Mouse (Mus musculus) embryonic facial prominence, embryonic 11.5 days (tissue): Measurements from ENCODE around the gene Dtx1. TPM values are rescaled to one million over a fixed set of nuclear protein-coding genes. Genes with fewer than 3 reads are reported as not detected.

Source experiments
- ATAC-seq: fragments of 200-750 bp; cut with Nextera tagmentation; replicated peaks from 2 replicates; pipeline ENCODE4 v1.8.0; 2017; ENCODE audit warnings: low read depth; ENCODE audit not compliant: insufficient number of reproducible peaks, low FRiP score, low TSS enrichment
- DNase-seq: peaks from one replicate; pipeline ENCODE4 v3.0.0-alpha.2; 2015; ENCODE audit warnings: low spot score
- H3K27ac ChIP-seq: fragments of 300-500 bp; sonication (generic); replicated peaks from 2 replicates; pipeline ENCODE4 v1.5.1; 2014; ENCODE audit warnings: mild to moderate bottlenecking, low read depth, low read length, control low read depth
- H3K27me3 ChIP-seq: fragments of 300-500 bp; sonication (generic); 2 replicates; pipeline ENCODE4 v1.6.1; 2014; ENCODE audit warnings: mild to moderate bottlenecking, low read length, moderate library complexity, mixed read lengths; ENCODE audit not compliant: control insufficient read depth, insufficient read depth
- H3K36me3 ChIP-seq: fragments of 300-500 bp; sonication (generic); replicated peaks from 2 replicates; pipeline ENCODE4 v1.6.1; 2014; ENCODE audit warnings: low read depth, mild to moderate bottlenecking, low read length, moderate library complexity, mixed read lengths; ENCODE audit not compliant: control insufficient read depth, insufficient read depth
- H3K4me1 ChIP-seq: fragments of 300-500 bp; sonication (generic); 2 replicates; pipeline ENCODE4 v1.6.1; 2014; ENCODE audit warnings: low read length, mixed read lengths; ENCODE audit not compliant: control insufficient read depth, insufficient read depth
- H3K4me2 ChIP-seq: fragments of 300-500 bp; sonication (generic); 2 replicates; pipeline ENCODE4 v1.6.1; 2014; ENCODE audit warnings: low read depth, mild to moderate bottlenecking, control low read depth, low read length, moderate library complexity
- H3K4me3 ChIP-seq: fragments of 300-500 bp; sonication (generic); 2 replicates; pipeline ENCODE4 v1.5.1; 2014; ENCODE audit warnings: low read depth, low read length, control low read depth
- H3K9ac ChIP-seq: fragments of 300-500 bp; sonication (generic); replicated peaks from 2 replicates; pipeline ENCODE4 v1.6.1; 2014; ENCODE audit warnings: mild to moderate bottlenecking, control low read depth, low read length
- H3K9me3 ChIP-seq: fragments of 300-500 bp; sonication (generic); replicated peaks from 2 replicates; pipeline ENCODE4 v1.6.1; 2016; ENCODE audit warnings: mild to moderate bottlenecking, low read length, inconsistent platforms, mixed read lengths; ENCODE audit not compliant: control insufficient read depth
- WGBS: fragments of 180-500 bp; shearing (Covaris S2); extraction: QIAGEN DNeasy Blood & Tissue Kit; methylation state at CpG from one replicate; pipeline ENCODE4 v1.1.7; 2014; 5-methylcytosine and 5-hydroxymethylcytosine counted together
- polyA plus RNA-seq: library from polyadenylated mRNA; unstranded; fragments of >200 nt; fragmentation: Nextera tagmentation; extraction: Ambion mirVana; gene quantifications from 2 replicates; pipeline ENCODE4 v1.2.1, GENCODE M21; 2014

Dtx1 gene
- polyA plus RNA-seq, 1 experiment from 2014 or later: 3.3 TPM

DNA sequence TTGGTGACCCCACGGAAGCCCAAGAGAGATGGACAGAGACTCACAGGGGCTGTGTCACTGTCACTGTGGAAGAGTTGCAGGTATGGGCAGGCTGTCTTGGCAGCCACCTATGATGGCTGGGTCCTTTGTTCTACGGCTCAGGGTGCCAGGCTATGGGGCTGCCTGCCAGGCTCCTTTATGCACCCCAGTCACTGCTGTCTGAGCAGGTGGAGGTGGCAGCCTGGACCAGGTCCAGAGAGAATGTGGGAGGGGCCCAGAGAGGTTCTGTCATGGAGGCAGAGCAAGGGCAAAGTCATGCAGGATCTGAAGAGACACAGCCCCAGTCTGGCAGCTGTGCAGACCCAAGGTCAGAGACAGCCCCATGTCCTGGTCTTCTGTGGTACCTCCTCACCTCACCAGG lies 8.8 kb downstream of the Dtx1 start:
- 68% methylated on average over 2 of the region's 2 CpGs for WGBS
- H3K9ac ChIP-seq: no peak overlapping the region
- no peaks in the 10 kb centered on the region; the same call in 1 of the 2 replicates for H3K27me3 ChIP-seq
- peaks cover 5% of the 10 kb centered on the region for H3K4me1 ChIP-seq
- ATAC-seq: no peak
- no peak overlapping the region for H3K4me2 ChIP-seq
- H3K9me3 ChIP-seq: no peaks in the 10 kb centered on the region
- DNase-seq: no peak
- H3K27ac ChIP-seq: no peak overlapping the region
- no peaks in the 10 kb centered on the region for H3K36me3 ChIP-seq
- no peak overlapping the region for H3K4me3 ChIP-seq

DNA sequence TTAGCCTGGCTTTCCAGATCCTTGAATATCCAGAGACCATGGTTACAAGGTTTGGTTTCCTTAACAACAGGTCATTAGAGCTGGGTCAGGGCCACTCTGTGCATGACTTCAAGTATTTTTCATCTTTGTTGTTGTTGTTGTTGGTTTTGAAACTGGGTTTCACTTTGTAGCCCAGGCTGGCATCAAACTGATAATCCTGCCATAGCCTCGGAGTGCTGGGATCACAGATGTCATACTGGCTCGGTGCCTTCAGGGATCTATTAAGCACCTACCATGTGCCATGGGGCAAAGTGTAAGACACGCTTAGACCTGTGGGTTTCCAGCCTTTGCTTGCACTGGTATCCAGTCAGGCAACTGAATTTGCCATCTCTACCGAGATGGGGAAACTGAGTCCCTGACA lies 9.3 kb downstream of the Dtx1 start:
- H3K27ac ChIP-seq: no peak overlapping the region
- no peaks in the 10 kb centered on the region for H3K9me3 ChIP-seq
- DNase-seq (no peak), ATAC-seq (no peak)
- 84% methylated on average over 4 of the region's 4 CpGs for WGBS
- H3K4me2 ChIP-seq: no peak overlapping the region
- no peaks in the 10 kb centered on the region; the same call in 1 of the 2 replicates for H3K27me3 ChIP-seq
- H3K4me3 ChIP-seq: no peak overlapping the region
- peaks cover 5% of the 10 kb centered on the region for H3K4me1 ChIP-seq
- H3K36me3 ChIP-seq: no peaks in the 10 kb centered on the region
- no peak overlapping the region for H3K9ac ChIP-seq

DNA sequence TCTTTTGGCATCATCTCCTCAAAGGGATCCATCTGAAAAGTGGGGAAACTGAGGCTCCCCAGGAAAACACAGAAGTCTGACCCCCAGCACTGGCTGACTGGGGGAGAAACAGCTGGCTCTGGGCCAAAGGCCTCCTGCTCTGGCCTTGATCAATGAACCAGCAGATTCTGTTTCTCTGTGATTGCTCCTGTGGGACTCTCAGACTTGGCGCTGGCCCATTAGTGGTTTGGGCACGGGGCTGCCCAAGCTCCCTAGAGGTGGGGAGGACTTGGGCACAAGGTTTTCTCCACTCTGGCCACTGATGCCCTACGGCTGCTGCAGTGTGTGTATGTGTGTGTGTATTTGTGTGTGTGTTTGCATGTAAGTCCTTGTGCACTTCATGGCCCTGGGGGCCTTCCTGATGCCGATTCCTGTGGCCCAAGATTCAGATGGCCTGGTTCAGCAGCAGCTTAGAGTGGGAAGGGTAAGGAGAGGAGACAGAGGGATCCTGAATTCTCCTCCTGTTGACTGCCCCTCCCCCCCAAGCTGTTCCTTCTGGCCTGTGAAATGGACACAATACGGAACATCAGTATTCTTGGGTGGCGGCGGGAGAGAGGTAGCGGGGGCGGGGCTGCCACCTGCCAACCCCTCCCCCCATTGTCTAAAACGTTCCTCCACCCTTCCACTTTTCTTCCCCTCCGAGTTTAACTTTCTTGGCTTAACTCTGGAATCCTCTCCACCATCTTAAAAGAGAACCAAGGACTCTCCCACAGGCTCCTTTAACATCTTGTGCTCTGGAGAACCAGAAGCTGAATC lies 10.5 kb downstream of the Dtx1 start:
- Histone ChIP-seq H3K4me3 (no peak overlapping the region), H3K9ac (no peak overlapping the region), H3K36me3 (no peaks in the 10 kb centered on the region), H3K27me3 (peaks cover 2% of the 10 kb centered on the region), H3K4me2 (no peak overlapping the region), H3K27ac (no peak overlapping the region), H3K9me3 (no peaks in the 10 kb centered on the region), H3K4me1 (no peaks in the 10 kb centered on the region; the same call in none of the 2 replicates)
- ATAC-seq (no peak), DNase-seq (no peak)
- WGBS: 65% methylated on average over 11 of the region's 11 CpGs

DNA sequence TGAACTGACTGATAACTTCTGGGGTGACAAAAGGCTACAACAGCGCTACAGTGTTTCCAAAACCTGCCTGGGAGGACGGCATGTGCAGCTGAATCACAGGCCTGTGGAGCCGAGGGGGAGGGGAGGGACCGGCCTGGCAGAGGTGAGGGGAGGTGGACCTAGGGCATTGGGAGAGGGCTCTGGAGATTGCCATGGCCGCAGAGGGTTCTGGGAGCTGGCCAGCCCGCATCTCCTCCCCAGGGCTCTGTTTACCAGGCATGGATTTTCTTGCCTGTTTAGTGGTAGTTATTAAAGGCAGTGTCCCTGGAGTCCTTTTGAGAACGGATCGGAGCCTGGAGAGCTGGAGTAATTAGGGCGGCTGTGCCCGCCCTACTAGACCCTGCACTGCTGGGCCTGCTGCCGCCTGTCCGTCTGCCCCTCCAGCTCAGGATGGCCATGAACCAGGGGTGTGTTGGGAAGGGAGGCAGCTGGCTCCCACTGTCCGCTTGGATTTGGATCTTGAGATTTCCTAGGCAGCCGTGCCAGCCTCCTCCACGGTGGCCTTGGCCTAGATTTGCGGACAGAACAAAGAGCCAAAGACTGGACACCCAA lies 12.8 kb downstream of the Dtx1 start:
- no peak for DNase-seq
- Histone ChIP-seq H3K4me3 (no peak overlapping the region), H3K27me3 (peaks cover 25% of the 10 kb centered on the region), H3K9me3 (no peaks in the 10 kb centered on the region), H3K9ac (0 out of 2 replicates have a peak overlapping the region, but pooled peaks have one; percentile 6), H3K27ac (no peak overlapping the region), H3K36me3 (no peaks in the 10 kb centered on the region), H3K4me2 (no peak overlapping the region), H3K4me1 (peaks cover 4% of the 10 kb centered on the region)
- no peak for ATAC-seq
- 42% methylated on average over 16 of the region's 16 CpGs for WGBS

DNA sequence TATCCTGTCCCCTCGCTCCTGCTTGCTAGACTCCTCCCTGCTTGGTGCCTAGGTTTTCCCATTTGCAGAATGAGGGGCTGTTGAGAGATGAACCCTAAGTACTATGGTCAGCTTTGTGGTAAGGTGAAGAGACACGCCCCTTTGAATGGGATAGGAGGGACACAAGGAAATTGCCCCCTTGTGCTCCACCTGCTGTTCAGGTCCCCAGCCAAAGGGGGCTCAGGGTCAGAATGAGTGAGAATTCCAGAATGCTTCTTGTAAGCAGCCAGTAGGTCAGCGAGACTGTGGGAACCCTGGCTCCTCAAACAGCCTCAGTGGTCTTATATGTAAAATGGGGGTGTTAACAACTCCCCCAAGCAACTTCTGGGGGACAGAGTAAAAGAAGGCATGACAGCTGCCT lies 13.5 kb downstream of the Dtx1 start:
- Histone ChIP-seq H3K4me2 (no peak overlapping the region; the same call in 1 of the 2 replicates), H3K36me3 (no peaks in the 10 kb centered on the region), H3K9me3 (no peaks in the 10 kb centered on the region), H3K27me3 (peaks cover 31% of the 10 kb centered on the region), H3K4me3 (no peak overlapping the region), H3K9ac (no peak overlapping the region), H3K27ac (no peak overlapping the region), H3K4me1 (peaks cover 4% of the 10 kb centered on the region)
- DNase-seq (no peak), ATAC-seq (no peak)
- 56% methylated on average over 3 of the region's 3 CpGs for WGBS

DNA sequence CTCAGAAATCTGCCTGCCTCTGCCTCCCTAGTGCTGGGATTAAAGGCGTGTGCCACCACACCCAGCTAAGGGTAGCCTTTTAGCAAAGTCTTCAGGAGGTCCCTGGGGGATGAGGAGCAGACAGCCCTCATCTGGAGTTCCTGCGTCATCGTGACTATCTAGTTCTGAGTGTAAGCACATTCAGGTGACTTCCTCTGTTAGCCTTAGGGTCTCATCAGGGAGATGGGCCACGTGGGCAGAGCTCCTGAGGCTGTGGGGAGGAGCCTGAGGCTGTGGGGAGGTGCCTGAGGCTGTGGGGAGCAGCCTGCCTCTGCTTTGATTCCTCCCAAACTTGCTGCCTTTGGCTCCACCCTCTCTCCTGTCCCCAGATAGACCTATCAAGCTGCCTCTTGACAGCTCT lies 14.9 kb downstream of the Dtx1 start:
- no peak for ATAC-seq
- Histone ChIP-seq H3K4me1 (peaks cover 4% of the 10 kb centered on the region), H3K9ac (no peak overlapping the region), H3K36me3 (no peaks in the 10 kb centered on the region), H3K4me3 (no peak overlapping the region), H3K27ac (no peak overlapping the region), H3K27me3 (peaks cover 42% of the 10 kb centered on the region), H3K4me2 (no peak overlapping the region), H3K9me3 (no peaks in the 10 kb centered on the region)
- no peak for DNase-seq
- 62% methylated on average over 4 of the region's 4 CpGs for WGBS

DNA sequence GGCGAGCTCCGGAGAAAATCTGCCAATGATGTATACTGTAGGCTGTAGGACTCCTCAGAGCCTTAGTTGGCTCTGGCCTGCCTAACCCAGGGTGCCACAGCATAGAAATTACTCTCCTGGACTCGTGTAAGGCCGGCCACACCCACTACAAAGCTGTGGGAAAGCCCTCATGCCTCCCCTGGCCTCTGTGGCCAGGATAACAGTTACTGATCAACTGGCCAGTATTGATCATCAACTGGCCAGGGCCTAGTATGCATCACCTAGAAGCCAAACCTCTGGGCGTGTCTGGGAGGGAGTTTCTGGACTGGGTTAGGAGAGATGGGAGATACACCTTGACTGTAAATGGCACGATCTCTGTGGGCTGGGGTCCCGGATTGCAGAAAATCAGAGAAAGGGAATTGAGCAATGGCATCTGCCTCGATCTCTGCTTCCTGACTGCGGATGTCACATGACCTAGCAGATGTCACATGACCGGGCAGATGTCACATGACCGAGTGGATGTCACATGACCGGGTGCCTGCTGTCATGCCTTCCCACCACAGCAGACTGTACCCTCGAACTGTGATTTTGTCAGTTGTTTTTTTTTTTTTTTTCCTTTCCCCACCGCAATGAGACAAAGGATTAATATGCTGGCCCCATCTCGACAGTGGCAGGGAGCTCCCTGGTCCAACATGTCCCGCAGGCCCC lies 15.5 kb downstream of the Dtx1 start:
- Histone ChIP-seq H3K36me3 (no peaks in the 10 kb centered on the region), H3K4me1 (peaks cover 4% of the 10 kb centered on the region), H3K4me3 (no peak overlapping the region), H3K27me3 (peaks cover 47% of the 10 kb centered on the region), H3K27ac (no peak overlapping the region), H3K9ac (no peak overlapping the region), H3K9me3 (no peaks in the 10 kb centered on the region), H3K4me2 (no peak overlapping the region)
- 77% methylated on average over 16 of the region's 16 CpGs for WGBS
- ATAC-seq: no peak
- DNase-seq: no peak

DNA sequence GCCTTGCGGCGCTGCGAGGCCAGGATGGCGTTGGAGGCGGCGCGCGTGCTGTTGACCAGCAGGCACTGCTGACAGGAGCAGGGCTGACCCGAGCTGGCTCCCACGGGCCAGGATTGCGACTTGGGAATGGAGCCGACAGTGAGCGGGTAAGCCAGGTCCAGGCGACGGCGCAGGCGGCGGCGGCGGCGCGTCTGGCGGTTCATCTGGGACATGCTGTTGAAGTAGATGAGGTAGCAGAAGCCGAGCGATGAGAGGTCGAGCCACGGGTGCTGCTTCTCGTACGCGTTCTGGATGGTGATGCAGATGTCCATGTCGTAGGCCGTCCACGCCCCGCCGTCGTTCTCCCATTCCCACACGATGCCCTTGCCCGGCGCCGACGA lies 17.0 kb downstream of the Dtx1 start:
- no peak overlapping the region for H3K9ac ChIP-seq
- peak overlapping the region; percentile 38 for H3K4me2 ChIP-seq
- 2% methylated on average over 41 of the region's 41 CpGs for WGBS
- peaks cover 48% of the 10 kb centered on the region for H3K27me3 ChIP-seq
- peak overlapping the region; percentile 21 for H3K4me3 ChIP-seq
- no peaks in the 10 kb centered on the region for H3K36me3 ChIP-seq
- H3K4me1 ChIP-seq: peaks cover 4% of the 10 kb centered on the region
- ATAC-seq (no peak), DNase-seq (no peak)
- H3K9me3 ChIP-seq: no peaks in the 10 kb centered on the region
- no peak overlapping the region for H3K27ac ChIP-seq
